Mouse (Mus musculus) kidney, postnatal 0 days (tissue): ENCODE results near the gene Plxna3. TPM values are rescaled to one million over a fixed set of nuclear protein-coding genes. Genes with fewer than 3 reads are reported as not detected.

ENCODE experiments used
- ATAC-seq: fragments of 200-750 bp; cut with Nextera tagmentation; replicated peaks from 2 replicates; pipeline ENCODE4 v1.8.0; 2017; ENCODE audit warnings: low read depth, moderate number of reproducible peaks, moderate TSS enrichment, moderate library complexity; ENCODE audit not compliant: low FRiP score
- DNase-seq: peaks from one replicate; pipeline ENCODE4 v3.0.0-alpha.2; 2016; ENCODE audit warnings: low spot score
- H3K27ac ChIP-seq: fragments of 300-500 bp; sonication (generic); 2 replicates; pipeline ENCODE4 v1.5.1; 2014; ENCODE audit warnings: mild to moderate bottlenecking
- H3K27me3 ChIP-seq: fragments of 300-500 bp; sonication (generic); 2 replicates; pipeline ENCODE4 v1.6.1; 2014; ENCODE audit warnings: low read length, mixed read lengths; ENCODE audit not compliant: insufficient read depth
- H3K36me3 ChIP-seq: fragments of 300-500 bp; sonication (generic); 2 replicates; pipeline ENCODE4 v1.6.1; 2014; ENCODE audit warnings: low read length, mixed read lengths; ENCODE audit not compliant: insufficient read depth
- H3K4me1 ChIP-seq: fragments of 300-500 bp; sonication (generic); replicated peaks from 2 replicates; pipeline ENCODE4 v1.6.1; 2014; ENCODE audit warnings: antibody characterized with exemption, low read length, mixed read lengths; ENCODE audit not compliant: insufficient read depth
- H3K4me2 ChIP-seq: fragments of 300-500 bp; sonication (generic); 2 replicates; pipeline ENCODE4 v1.6.1; 2014; ENCODE audit warnings: mild to moderate bottlenecking, low read length, moderate library complexity, mixed read lengths
- H3K4me3 ChIP-seq: fragments of 300-500 bp; sonication (generic); replicated peaks from 2 replicates; pipeline ENCODE4 v1.5.1; 2014; ENCODE audit warnings: low read depth, low read length
- H3K9ac ChIP-seq: fragments of 300-500 bp; sonication (generic); 2 replicates; pipeline ENCODE4 v1.6.1; 2014; ENCODE audit warnings: low read depth, low read length
- H3K9me3 ChIP-seq: fragments of 300-500 bp; sonication (generic); replicated peaks from 2 replicates; pipeline ENCODE4 v1.6.1; 2016; ENCODE audit warnings: low read length, inconsistent platforms, mixed read lengths
- CTCF ChIP-seq: IDR thresholded peaks from 2 replicates; pipeline ENCODE4 v1.5.1; 2016; ENCODE audit warnings: antibody characterized with exemption, low read depth, mild to moderate bottlenecking, moderate library complexity
- WGBS: fragments of 180-500 bp; shearing (Covaris S2); extraction: QIAGEN DNeasy Blood & Tissue Kit; methylation state at CpG from one replicate; pipeline ENCODE4 v1.1.7; 2014; 5-methylcytosine and 5-hydroxymethylcytosine counted together
- microRNA-seq: library from miRNA; unstranded; fragments of <30 nt; microRNA quantifications from one replicate; pipeline ENCODE4, GENCODE M21; 2016
- polyA plus RNA-seq: library from polyadenylated mRNA; unstranded; fragments of >200 nt; fragmentation: Nextera tagmentation; extraction: Ambion mirVana; gene quantifications from 2 replicates; pipeline ENCODE4 v1.2.1, GENCODE M21; 2015

Plxna3 gene
- polyA plus RNA-seq, 1 experiment from 2014 or later: 4.0 TPM

DNA sequence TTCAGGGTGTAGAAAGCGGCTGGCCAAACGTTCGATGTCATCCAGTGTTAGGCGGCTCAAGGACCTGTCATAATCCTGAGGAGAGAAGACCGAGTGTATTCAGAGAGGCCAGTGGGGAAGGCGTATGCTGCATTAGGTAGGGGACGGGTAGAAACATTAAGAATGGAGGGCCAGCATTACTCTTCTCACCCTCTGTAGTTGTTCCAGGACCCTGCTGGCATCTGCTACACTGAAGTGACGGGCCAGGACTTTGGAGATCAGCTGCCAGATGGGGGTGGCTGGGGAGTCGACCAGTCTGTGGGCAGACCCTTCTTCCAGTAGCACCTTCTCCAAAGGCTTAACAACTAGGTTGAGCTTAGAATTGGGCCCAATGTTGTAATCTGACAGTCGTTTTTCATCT is 38.6 kb downstream of the Plxna3 start:
- Histone ChIP-seq H3K27me3 (no peaks in the 10 kb centered on the region), H3K9me3 (no peaks in the 10 kb centered on the region), H3K9ac (0 out of 2 replicates have a peak overlapping the region, but pooled peaks have one; percentile 66), H3K4me3 (peak overlapping the region; percentile 49), H3K4me2 (peak overlapping the region; percentile 67), H3K4me1 (no peaks in the 10 kb centered on the region), H3K36me3 (no peaks in the 10 kb centered on the region), H3K27ac (peak overlapping the region; percentile 71; the same call in 1 of the 2 replicates)
- TF ChIP-seq CTCF: no peak
- DNase-seq: no peak
- 68% methylated on average over 10 of the region's 10 CpGs for WGBS
- no peak for ATAC-seq

DNA sequence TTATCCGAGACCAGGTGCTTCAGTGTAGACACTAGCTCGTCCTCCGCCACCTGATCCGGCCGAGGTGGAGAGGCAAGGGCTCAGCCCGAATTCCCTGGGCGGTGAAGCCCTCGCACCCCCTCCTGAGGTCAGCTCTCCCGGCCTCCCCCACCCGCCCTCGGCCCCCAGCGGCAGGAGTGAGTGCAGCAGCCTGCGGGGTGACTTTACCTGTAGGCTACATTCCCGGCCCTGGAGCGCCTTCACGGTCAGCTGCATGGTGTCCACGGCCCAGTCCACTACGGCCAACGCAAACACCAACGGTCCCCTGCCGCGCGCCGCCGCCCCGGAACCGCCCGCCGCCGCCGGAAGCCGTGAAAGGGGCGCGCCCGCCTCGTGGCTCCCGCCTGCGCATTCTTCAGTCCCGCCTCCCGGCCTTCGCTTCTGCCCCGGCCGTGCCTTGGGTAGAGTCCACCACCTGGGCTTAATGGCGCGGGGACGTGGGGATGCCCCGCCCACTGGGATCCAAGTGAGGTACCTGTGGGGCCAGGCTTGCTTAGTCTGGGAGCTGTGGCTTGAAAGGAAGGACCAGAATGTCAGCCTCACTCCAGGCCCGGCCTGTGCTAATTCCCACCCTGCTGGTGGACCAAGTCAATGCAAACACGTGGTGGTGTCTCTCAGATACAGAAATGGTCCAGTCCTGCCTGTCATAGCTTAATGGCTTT is 39.5 kb downstream of the Plxna3 start:
- Histone ChIP-seq H3K36me3 (no peaks in the 10 kb centered on the region), H3K4me1 (no peaks in the 10 kb centered on the region), H3K4me3 (peak overlapping the region; percentile 49), H3K27ac (peak overlapping the region; percentile 71), H3K27me3 (no peaks in the 10 kb centered on the region), H3K9me3 (no peaks in the 10 kb centered on the region), H3K4me2 (peak overlapping the region; percentile 67), H3K9ac (peak overlapping the region; percentile 66)
- DNase-seq: peak; percentile 73
- peak; percentile 29; the same call in 1 of the 2 replicates for TF ChIP-seq CTCF
- WGBS: 25% methylated on average over 49 of the region's 49 CpGs
- ATAC-seq: peak; percentile 84

DNA sequence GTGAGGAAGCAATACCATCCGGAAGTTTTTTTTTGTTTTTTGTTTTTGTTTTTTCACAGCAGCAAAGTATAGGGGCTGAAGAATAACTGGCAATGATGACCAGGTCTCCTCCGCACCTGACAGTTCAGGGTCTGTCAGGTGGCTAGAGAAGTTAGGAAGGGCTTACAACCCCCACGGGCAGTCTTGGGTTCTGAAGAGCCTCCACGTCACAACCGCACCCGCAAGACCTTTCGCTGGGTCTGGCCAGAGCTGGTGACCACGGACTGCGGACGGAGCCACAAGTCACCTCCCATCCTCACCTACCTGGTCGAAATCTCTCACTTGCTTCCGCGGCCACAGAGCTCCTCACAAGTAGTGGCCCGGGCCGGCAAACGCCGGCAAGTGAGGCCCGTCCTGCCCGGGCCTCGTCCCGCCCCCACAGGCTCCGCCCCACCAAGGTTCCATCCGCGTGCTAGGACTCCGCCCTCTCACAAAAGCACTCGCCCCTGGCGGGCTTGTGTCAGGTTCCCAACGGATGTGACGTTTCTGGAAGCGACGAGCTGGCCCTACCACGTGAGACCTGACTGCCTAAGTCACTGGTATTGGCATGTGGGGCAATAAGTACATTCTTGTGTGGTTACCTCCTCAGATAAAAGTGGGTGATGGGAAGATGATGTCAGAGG is 44.2 kb downstream of the Plxna3 start, which contains the start of the genes Ubl4a and Slc10a3:
Ubl4a (minus strand) TSS at position 331 of the 662 bp plus-strand sequence.
Slc10a3 (minus strand) TSS at position 462 of the 662 bp plus-strand sequence.
- Histone ChIP-seq H3K4me2 (peak within 1 kb of the TSS; percentile 65), H3K9ac (peak within 1 kb of the TSS; percentile 51), H3K4me3 (peak within 1 kb of the TSS; percentile 37), H3K9me3 (no peaks in the 10 kb centered on the region), H3K27ac (no peak within 1 kb of the TSS), H3K4me1 (no peaks in the 10 kb centered on the region), H3K27me3 (no peaks in the 10 kb centered on the region), H3K36me3 (no peaks in the 10 kb centered on the region)
- DNase-seq (peak; percentile 89), ATAC-seq (peak; percentile 92)
- WGBS: 27% methylated on average over 32 of the region's 32 CpGs
- TF ChIP-seq CTCF: no peak

DNA sequence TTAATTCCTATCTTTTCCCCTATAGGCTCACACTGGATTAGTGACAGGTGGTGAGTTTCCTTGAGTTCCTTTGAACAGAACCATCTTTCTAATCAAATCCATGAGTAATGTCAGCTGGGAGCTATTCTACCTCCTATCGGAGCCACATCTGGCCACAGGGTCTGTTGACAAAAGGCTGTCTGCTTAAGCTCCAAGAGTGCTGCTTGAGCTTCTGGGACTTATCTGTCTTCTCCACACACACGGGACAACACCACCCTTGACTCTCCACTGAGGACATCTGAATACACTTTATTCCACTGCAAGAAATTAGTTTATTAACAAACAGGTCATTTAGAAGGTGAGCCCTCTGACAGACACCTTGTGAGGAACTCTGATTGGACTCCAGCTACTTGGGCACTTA is 55.6 kb downstream of the Plxna3 start:
- WGBS: 80% methylated on average over 2 of the region's 2 CpGs
- no peak overlapping the region for H3K4me2 ChIP-seq
- no peaks in the 10 kb centered on the region for H3K4me1 ChIP-seq
- no peak overlapping the region for H3K4me3 ChIP-seq
- H3K36me3 ChIP-seq: 0 out of 2 replicates have a peak, but pooled peaks cover 5% of the 10 kb centered on the region
- H3K9ac ChIP-seq: no peak overlapping the region
- H3K27ac ChIP-seq: no peak overlapping the region
- TF ChIP-seq CTCF: no peak
- DNase-seq (no peak), ATAC-seq (no peak)
- H3K27me3 ChIP-seq: no peaks in the 10 kb centered on the region
- H3K9me3 ChIP-seq: no peaks in the 10 kb centered on the region

DNA sequence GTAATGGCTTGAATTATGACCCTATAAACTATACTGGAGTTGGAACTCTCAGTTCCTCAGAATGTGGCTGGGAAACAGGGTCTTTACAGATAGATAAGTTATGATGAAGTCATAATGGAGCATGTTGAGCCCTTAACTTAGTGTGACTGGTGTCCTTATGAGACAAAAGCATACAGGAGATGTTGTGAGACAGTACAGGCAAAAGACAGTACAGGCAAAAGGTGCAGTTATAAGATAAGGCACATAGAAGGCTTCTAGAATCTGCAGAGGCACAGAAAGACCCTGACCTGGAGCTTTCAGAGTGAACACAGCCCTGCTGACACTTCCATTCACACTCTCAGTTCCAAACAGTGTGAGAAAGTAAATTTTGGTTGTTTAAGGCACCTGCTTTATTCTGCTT is 59.3 kb downstream of the Plxna3 start:
- H3K9me3 ChIP-seq: no peaks in the 10 kb centered on the region
- DNase-seq (no peak), ATAC-seq (no peak)
- no peak overlapping the region for H3K4me2 ChIP-seq
- TF ChIP-seq CTCF: no peak
- H3K9ac ChIP-seq: no peak overlapping the region
- no peaks in the 10 kb centered on the region for H3K4me1 ChIP-seq
- no peak overlapping the region for H3K4me3 ChIP-seq
- H3K27ac ChIP-seq: no peak overlapping the region
- H3K27me3 ChIP-seq: no peaks in the 10 kb centered on the region
- 0 out of 2 replicates have a peak, but pooled peaks cover 5% of the 10 kb centered on the region for H3K36me3 ChIP-seq

GRCm38 (mm10) chrX:74392535-74393443 is 63.9 kb downstream of the Plxna3 start, which contains the start of the genes Fam3a and Ikbkg:
TSS of gene Fam3a (minus strand) at chrX:74393272.
TSS of gene Ikbkg (plus strand) at chrX:74393290.
- Histone ChIP-seq H3K9me3 (no peaks in the 10 kb centered on the region), H3K4me1 (no peaks in the 10 kb centered on the region), H3K27me3 (no peaks in the 10 kb centered on the region), H3K36me3 (no peaks in the 10 kb centered on the region), H3K4me3 (peak within 1 kb of the TSS; percentile 51), H3K27ac (peak within 1 kb of the TSS; percentile 93), H3K9ac (peak within 1 kb of the TSS; percentile 74), H3K4me2 (peak within 1 kb of the TSS; percentile 57)
- peak; percentile 71 for TF ChIP-seq CTCF
- DNase-seq (peak; percentile 94), ATAC-seq (peak; percentile 100)
- 25% methylated on average over 30 of the region's 30 CpGs for WGBS

Small RNA genes within 50 kb of the gene (microRNA-seq; reads per million reads assigned to microRNA genes)
- gene Mir7092: 0.60 reads per million

Other genes with a start within 250 kb of the Plxna3 start
- not detected in 2 replicates for gene Opn1mw, start 201.6 kb upstream of the Plxna3 start, polyA plus RNA-seq
- 9.3 and 9.4 TPM in 2 replicates for gene Mecp2, start 193.7 kb upstream of the Plxna3 start, polyA plus RNA-seq
- gene Tex28, start 161.2 kb upstream of the Plxna3 start, polyA plus RNA-seq: not detected in 2 replicates
- not detected in 2 replicates for gene Tktl1, start 151.8 kb upstream of the Plxna3 start, polyA plus RNA-seq
- 185 and 206 TPM in 2 replicates for gene Flna, start 79.2 kb upstream of the Plxna3 start, polyA plus RNA-seq
- gene Emd, start 74.4 kb upstream of the Plxna3 start, polyA plus RNA-seq: 19.1 and 20.2 TPM in 2 replicates
- 860 and 883 TPM in 2 replicates for gene Rpl10, start 58.3 kb upstream of the Plxna3 start, polyA plus RNA-seq
- gene Taz, start 47.2 kb upstream of the Plxna3 start, polyA plus RNA-seq: 90.2 and 91.1 TPM in 2 replicates
- gene Dnase1l1, start 46.7 kb upstream of the Plxna3 start, polyA plus RNA-seq: 14.1 and 15.0 TPM in 2 replicates
- 150 and 169 TPM in 2 replicates for gene Atp6ap1, start 32.0 kb upstream of the Plxna3 start, polyA plus RNA-seq
- gene Gdi1, start 24.1 kb upstream of the Plxna3 start, polyA plus RNA-seq: 95.2 and 111 TPM in 2 replicates
- 49.6 and 55.2 TPM in 2 replicates for gene Fam50a, start 16.0 kb upstream of the Plxna3 start, polyA plus RNA-seq
- 134 and 138 TPM in 2 replicates for gene Lage3, start 24.6 kb downstream of the Plxna3 start, polyA plus RNA-seq
- gene Ubl4a, start 44.2 kb downstream of the Plxna3 start, polyA plus RNA-seq: 65.2 TPM in 2 replicates
- 23.4 and 24.1 TPM in 2 replicates for gene Slc10a3, start 44.3 kb downstream of the Plxna3 start, polyA plus RNA-seq
- 37.0 and 37.1 TPM in 2 replicates for gene Fam3a, start 64.2 kb downstream of the Plxna3 start, polyA plus RNA-seq
- 17.1 and 18.1 TPM in 2 replicates for gene Ikbkg, start 64.2 kb downstream of the Plxna3 start, polyA plus RNA-seq
- 31.8 and 34.5 TPM in 2 replicates for gene G6pdx, start 100.1 kb downstream of the Plxna3 start, polyA plus RNA-seq
- not detected in 2 replicates for gene Gm6880, start 152.3 kb downstream of the Plxna3 start, polyA plus RNA-seq
- not detected in 2 replicates for gene Olfr1326-ps1, start 245.8 kb downstream of the Plxna3 start, polyA plus RNA-seq